Mouse (Mus musculus) heart, embryonic 10.5 days (tissue): Measurements from ENCODE around the gene Pcsk4. TPM values are rescaled to one million over a fixed set of nuclear protein-coding genes. Genes with fewer than 3 reads are reported as not detected.

Experiments
- DNase-seq: peaks from one replicate; pipeline ENCODE4 v3.0.0-alpha.2; 2017; ENCODE audit warnings: low spot score
- H3K27ac ChIP-seq: fragments of 300-500 bp; sonication (generic); 2 replicates; pipeline ENCODE4 v1.5.1; 2016; ENCODE audit warnings: mild to moderate bottlenecking
- H3K27me3 ChIP-seq: fragments of 300-500 bp; sonication (generic); 2 replicates; pipeline ENCODE4 v1.6.1; 2016; ENCODE audit warnings: mild to moderate bottlenecking; ENCODE audit not compliant: poor library complexity, insufficient read depth, severe bottlenecking
- H3K36me3 ChIP-seq: fragments of 300-500 bp; sonication (generic); 2 replicates; pipeline ENCODE4 v1.6.1; 2016; ENCODE audit warnings: mild to moderate bottlenecking, moderate library complexity
- H3K4me1 ChIP-seq: fragments of 300-500 bp; sonication (generic); 2 replicates; pipeline ENCODE4 v1.6.1; 2016; ENCODE audit warnings: mild to moderate bottlenecking
- H3K4me3 ChIP-seq: fragments of 300-500 bp; sonication (generic); 2 replicates; pipeline ENCODE4 v1.5.1; 2016; ENCODE audit warnings: mild to moderate bottlenecking, moderate library complexity
- H3K9me3 ChIP-seq: fragments of 300-500 bp; sonication (generic); 2 replicates; pipeline ENCODE4 v1.6.1; 2016; ENCODE audit warnings: mild to moderate bottlenecking, moderate library complexity
- WGBS: fragments of 180-500 bp; shearing (Covaris S2); methylation state at CpG from one replicate; pipeline ENCODE4 v1.1.7; 2016; 5-methylcytosine and 5-hydroxymethylcytosine counted together
- polyA plus RNA-seq: library from polyadenylated mRNA; unstranded; fragments of >200 nt; fragmentation: Nextera tagmentation; extraction: Ambion mirVana; gene quantifications from 2 replicates; pipeline ENCODE4 v1.2.1, GENCODE M21; 2016

Gene Pcsk4
- polyA plus RNA-seq, 1 experiment from 2014 or later = 4.0 TPM

- no peak for DNase-seq
- H3K4me1 ChIP-seq = peaks cover 72% of the 10 kb centered on the region
These were observed 14.9 kb upstream of the Pcsk4 start for GRCm38 (mm10) chr10:80344131-80344661.

GRCm38 (mm10) chr10:80343425-80343895 is 14.2 kb upstream of the Pcsk4 start:
- no peak for DNase-seq
- 0 out of 2 replicates have a peak overlapping the region, but pooled peaks have one; percentile 18 for H3K27ac ChIP-seq
- H3K4me1 ChIP-seq = peaks cover 65% of the 10 kb centered on the region
- peaks cover 93% of the 10 kb centered on the region for H3K27me3 ChIP-seq
- H3K36me3 ChIP-seq = no peaks in the 10 kb centered on the region
- no peaks in the 10 kb centered on the region for H3K9me3 ChIP-seq
- WGBS = 26% methylated on average over 13 of the region's 13 CpGs
- H3K4me3 ChIP-seq = peak overlapping the region; percentile 52

More at GRCm38 (mm10) chr10:80344131-80344661, 14.9 kb upstream of the Pcsk4 start:
- Histone ChIP-seq H3K27ac (no peak overlapping the region), H3K9me3 (no peaks in the 10 kb centered on the region), H3K27me3 (peaks cover 99% of the 10 kb centered on the region), H3K36me3 (no peaks in the 10 kb centered on the region), H3K4me3 (0 out of 2 replicates have a peak overlapping the region, but pooled peaks have one; percentile 15)
- WGBS = 23% methylated on average over 9 of the region's 9 CpGs

DNA sequence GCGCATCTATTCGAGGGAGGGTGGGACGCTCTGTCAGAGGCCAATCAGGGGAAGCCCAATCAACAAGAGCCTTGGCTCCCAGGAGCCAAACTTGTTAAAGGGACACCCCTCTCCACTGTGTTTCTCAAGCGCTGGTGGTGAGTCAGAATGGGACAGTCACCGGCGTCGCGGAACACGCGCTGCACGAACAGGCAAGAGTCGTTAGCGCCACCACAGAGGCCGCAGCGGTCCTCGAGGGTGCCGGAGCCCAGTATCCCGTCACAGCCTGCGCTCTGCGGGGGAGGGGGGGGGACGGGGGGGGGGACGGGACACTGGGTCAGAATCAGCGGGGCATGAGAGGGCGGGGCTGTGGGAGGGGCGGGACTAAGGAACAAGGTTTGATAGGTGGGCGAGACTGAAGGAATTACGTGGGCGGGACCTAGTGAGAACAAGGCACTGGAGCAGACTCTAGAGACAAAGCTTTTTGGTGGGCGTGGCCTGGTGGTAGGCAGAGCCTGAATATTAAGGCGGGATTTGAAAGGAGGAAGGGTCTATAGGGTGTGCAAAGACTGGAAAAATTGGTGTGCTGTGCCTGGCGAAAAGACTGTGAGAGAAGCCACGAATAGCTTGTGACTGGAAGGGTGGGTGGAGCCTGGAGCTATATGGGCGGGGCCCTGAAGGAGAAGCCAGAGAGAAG is 13.6 kb upstream of the Pcsk4 start:
- Histone ChIP-seq H3K4me1 (peaks cover 59% of the 10 kb centered on the region), H3K27ac (0 out of 2 replicates have a peak overlapping the region, but pooled peaks have one; percentile 18), H3K36me3 (no peaks in the 10 kb centered on the region), H3K4me3 (peak overlapping the region; percentile 52), H3K9me3 (no peaks in the 10 kb centered on the region), H3K27me3 (peaks cover 93% of the 10 kb centered on the region)
- WGBS = under 1% methylated on average over 33 of the region's 33 CpGs
- DNase-seq = peak; percentile 89

- Histone ChIP-seq H3K27me3 (peaks cover 89% of the 10 kb centered on the region), H3K4me1 (peaks cover 54% of the 10 kb centered on the region), H3K36me3 (no peaks in the 10 kb centered on the region), H3K27ac (no peak overlapping the region), H3K9me3 (no peaks in the 10 kb centered on the region), H3K4me3 (peak overlapping the region; percentile 52)
- WGBS = 3% methylated on average over 26 of the region's 26 CpGs
- no peak for DNase-seq
These were observed 13.0 kb upstream of the Pcsk4 start for GRCm38 (mm10) chr10:80342305-80342748.

DNA sequence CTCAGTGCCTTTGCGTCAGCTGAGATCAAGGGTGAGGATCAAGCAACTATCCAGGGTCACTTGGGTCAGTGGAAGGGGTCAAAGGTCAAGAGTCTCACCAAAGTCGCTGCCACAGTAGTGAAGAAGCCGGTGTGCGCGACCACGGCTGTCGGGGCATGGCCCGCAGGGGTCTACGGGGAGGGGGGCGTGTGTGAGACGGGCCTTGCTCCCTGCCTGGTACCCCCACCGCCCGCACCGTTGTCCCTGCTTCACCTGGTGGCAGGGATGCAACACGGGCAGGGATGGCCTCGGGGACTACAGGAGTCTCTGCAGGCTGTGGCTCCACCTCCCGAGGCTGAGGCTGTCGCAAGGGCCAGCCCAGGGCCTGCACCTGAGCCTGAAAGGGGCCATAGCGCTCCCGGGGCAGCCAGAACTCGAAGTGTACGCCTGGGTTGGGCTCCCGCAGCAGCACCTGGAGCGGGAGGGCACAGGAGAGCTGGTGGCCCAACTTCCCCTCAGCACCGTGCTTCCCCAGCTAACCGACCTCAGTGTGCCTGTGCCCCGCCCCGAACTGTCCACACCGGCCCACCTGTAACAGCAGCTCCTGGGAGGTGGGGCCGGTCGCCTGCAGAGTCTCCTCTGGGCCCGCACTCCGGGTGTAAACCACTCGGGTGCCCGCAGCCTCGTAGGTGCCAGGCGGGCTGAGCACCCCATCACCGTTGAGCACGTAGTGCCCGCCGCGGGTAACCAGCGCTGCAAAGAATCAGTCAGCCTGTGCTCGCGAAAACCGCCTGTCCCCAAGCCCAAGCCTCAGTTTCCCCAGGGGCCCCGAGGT is 12.4 kb upstream of the Pcsk4 start:
- peak overlapping the region; percentile 2; the same call in 1 of the 2 replicates for H3K27ac ChIP-seq
- no peaks in the 10 kb centered on the region for H3K36me3 ChIP-seq
- DNase-seq = no peak
- peaks cover 52% of the 10 kb centered on the region for H3K4me1 ChIP-seq
- H3K4me3 ChIP-seq = peak overlapping the region; percentile 52
- no peaks in the 10 kb centered on the region for H3K9me3 ChIP-seq
- peaks cover 86% of the 10 kb centered on the region for H3K27me3 ChIP-seq
- 5% methylated on average over 47 of the region's 47 CpGs for WGBS

GRCm38 (mm10) chr10:80341026-80341425 is 11.7 kb upstream of the Pcsk4 start:
- no peak overlapping the region for H3K27ac ChIP-seq
- peaks cover 86% of the 10 kb centered on the region for H3K27me3 ChIP-seq
- DNase-seq = no peak
- H3K36me3 ChIP-seq = no peaks in the 10 kb centered on the region
- WGBS = 16% methylated on average over 21 of the region's 21 CpGs
- H3K4me3 ChIP-seq = no peak overlapping the region
- peaks cover 52% of the 10 kb centered on the region for H3K4me1 ChIP-seq
- no peaks in the 10 kb centered on the region for H3K9me3 ChIP-seq

DNA sequence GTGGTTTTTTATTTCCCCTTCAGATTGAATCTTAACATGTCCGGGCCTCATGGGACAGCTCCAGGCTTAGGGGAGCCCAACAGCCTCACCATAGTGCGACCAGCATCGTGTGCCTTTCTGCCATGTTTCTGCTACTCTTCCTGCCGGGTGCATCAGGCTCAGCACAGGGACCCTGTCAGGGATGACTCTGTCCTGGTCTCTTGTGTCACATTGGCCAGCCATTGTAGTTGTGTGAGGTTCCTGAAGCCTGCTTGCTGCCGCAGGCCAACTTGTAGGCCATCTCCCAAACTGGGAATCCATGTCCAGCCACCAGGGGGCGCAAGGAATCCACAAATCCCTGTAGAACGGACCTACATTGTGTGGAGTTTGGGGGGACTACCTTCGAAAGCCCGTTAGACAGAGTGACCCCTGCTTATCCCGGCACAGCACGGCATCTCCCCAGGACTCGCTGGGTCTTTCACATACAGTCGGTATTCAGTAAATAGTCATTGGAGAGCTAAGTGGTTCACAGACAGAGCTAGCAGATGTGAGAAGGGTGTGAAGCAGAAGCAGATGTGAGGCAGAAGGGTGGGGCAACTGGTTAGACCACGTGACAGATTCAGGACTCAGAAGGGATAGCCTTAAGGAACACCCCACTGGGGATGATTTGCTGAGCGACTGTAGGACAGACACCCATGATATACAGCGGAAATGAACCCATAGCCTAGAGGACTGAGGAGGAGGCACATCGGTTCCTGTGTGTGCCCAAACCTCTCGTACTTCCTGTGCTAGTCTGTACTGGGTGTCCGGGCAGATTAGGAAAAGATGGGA is 10.8 kb upstream of the Pcsk4 start:
- Histone ChIP-seq H3K4me3 (no peak overlapping the region), H3K9me3 (no peaks in the 10 kb centered on the region), H3K27me3 (peaks cover 86% of the 10 kb centered on the region), H3K4me1 (peaks cover 49% of the 10 kb centered on the region), H3K36me3 (no peaks in the 10 kb centered on the region), H3K27ac (no peak overlapping the region)
- peak; percentile 94 for DNase-seq
- WGBS = 25% methylated on average over 19 of the region's 19 CpGs

GRCm38 (mm10) chr10:80336263-80336662 is 7.0 kb upstream of the Pcsk4 start:
- Histone ChIP-seq H3K4me3 (no peak overlapping the region), H3K27me3 (peaks cover 86% of the 10 kb centered on the region), H3K9me3 (no peaks in the 10 kb centered on the region), H3K4me1 (peaks cover 24% of the 10 kb centered on the region), H3K27ac (no peak overlapping the region), H3K36me3 (no peaks in the 10 kb centered on the region)
- 84% methylated on average over 12 of the region's 12 CpGs for WGBS
- no peak for DNase-seq

- Histone ChIP-seq H3K4me3 (no peak overlapping the region), H3K27ac (peak overlapping the region; percentile 59), H3K4me1 (peaks cover 36% of the 10 kb centered on the region), H3K9me3 (no peaks in the 10 kb centered on the region), H3K36me3 (no peaks in the 10 kb centered on the region), H3K27me3 (peaks cover 84% of the 10 kb centered on the region)
- no peak for DNase-seq
- 77% methylated on average over 5 of the region's 5 CpGs for WGBS
These were observed 3.3 kb upstream of the Pcsk4 start for GRCm38 (mm10) chr10:80332525-80332989.

DNA sequence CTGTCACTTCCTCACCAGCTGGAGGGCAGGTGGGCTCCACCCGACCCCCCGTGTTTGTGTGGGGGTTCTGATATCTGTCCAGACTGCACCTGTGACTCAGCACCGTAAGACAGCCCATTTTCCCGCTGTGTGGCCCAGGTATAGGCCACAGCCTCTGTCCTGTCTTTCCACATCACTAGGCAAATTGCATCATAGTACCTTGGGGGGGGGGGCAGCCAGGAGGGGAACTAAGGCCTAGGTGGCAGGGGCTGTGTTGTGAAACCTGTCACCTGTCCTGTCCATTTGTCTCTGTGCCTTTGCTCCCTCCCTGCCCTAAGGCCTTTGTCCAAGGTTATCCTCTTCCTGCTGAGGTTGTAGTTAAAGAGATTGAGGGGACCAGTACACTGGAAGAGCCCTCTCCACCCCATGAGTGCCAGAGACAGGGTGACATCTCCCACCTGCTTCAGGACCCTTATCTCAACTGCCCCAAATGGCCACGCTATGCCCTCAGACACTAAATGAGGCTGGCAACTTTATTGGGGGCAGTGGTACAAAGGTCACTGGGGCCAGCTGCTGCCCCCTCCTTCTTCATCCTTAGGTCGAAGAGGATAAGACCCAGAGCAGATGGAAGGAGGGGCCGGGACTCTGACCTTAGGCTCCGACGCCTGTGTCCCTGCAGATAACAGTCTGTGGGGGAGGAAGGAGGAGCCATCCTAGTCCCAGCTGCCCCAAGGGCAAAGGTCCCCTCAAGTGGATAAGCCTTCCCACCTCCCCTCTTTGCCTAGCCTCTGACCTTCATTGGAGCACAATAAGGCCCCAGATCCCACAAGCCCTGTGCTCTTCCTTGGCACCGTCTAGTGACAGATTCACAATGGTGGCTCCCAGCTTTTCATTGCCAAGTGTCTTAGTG is 2.6 kb upstream of the Pcsk4 start:
- Histone ChIP-seq H3K4me1 (peaks cover 36% of the 10 kb centered on the region), H3K36me3 (no peaks in the 10 kb centered on the region), H3K9me3 (no peaks in the 10 kb centered on the region), H3K4me3 (no peak overlapping the region; the same call in 1 of the 2 replicates), H3K27me3 (peaks cover 88% of the 10 kb centered on the region), H3K27ac (peak overlapping the region; percentile 59)
- DNase-seq = peak; percentile 92
- 46% methylated on average over 10 of the region's 10 CpGs for WGBS

GRCm38 (mm10) chr10:80330888-80331287 is 1.6 kb upstream of the Pcsk4 start:
- DNase-seq = no peak
- H3K36me3 ChIP-seq = no peaks in the 10 kb centered on the region
- H3K4me3 ChIP-seq = peak overlapping the region; percentile 67
- H3K4me1 ChIP-seq = peaks cover 36% of the 10 kb centered on the region
- peaks cover 88% of the 10 kb centered on the region for H3K27me3 ChIP-seq
- no peaks in the 10 kb centered on the region for H3K9me3 ChIP-seq
- no peak overlapping the region for H3K27ac ChIP-seq
- WGBS = 70% methylated on average over 2 of the region's 2 CpGs
